Mouse (Mus musculus) layer of hippocampus, adult 18-20 months (tissue): ENCODE data around the gene Olfr961. TPM values are rescaled to one million over a fixed set of nuclear protein-coding genes. Genes with fewer than 3 reads are reported as not detected.

Experiments used
- DNase-seq, 2 experiments: peaks; one replicate each; pipeline ENCODE4 v3.0.0; 2022; ENCODE audit warnings: low spot score in 2 of 2
- long read RNA-seq: library from polyadenylated mRNA; stranded (forward); transcript quantifications from one replicate; pipeline ENCODE4 v2.0.0, GENCODE M21; 2021
- total RNA-seq, 2 experiments: library from RNA; stranded (reverse); gene quantifications; 2 replicates each; pipeline ENCODE4 v1.2.3; 2021

The Olfr961 gene
- not detected for total RNA-seq
- long read RNA-seq = 0 reads

- no peak for DNase-seq
Observed at GRCm38 (mm10) chr9:39644785-39645184, at the start of gene Olfr961. Gene Olfr961, plus strand, starts transcription at chr9:39645085.

GRCm38 (mm10) chr9:39602536-39603332 is 42.2 kb upstream of the Olfr961 start:
- peak; percentile 22 to 59 for DNase-seq

GRCm38 (mm10) chr9:39603333-39603845 is 41.5 kb upstream of the Olfr961 start:
- peak in 1 of 2 experiments; percentile 2 for DNase-seq

- DNase-seq = peak; percentile 5 to 11
Observed at GRCm38 (mm10) chr9:39603999-39604453, 40.9 kb upstream of the Olfr961 start, which contains the start of gene AW551984. Gene AW551984, minus strand, starts transcription at chr9:39604403.

GRCm38 (mm10) chr9:39608497-39608896 is 36.4 kb upstream of the Olfr961 start:
- DNase-seq = no peak

- DNase-seq = no peak
Observed at GRCm38 (mm10) chr9:39610355-39610754, 34.5 kb upstream of the Olfr961 start, which contains the start of gene Olfr148. Gene Olfr148, plus strand, starts transcription at chr9:39610655.

- DNase-seq = peak; percentile 16 to 72
Observed at GRCm38 (mm10) chr9:39611953-39612352, 32.9 kb upstream of the Olfr961 start.

- no peak for DNase-seq
Observed at GRCm38 (mm10) chr9:39621073-39621472, 23.8 kb upstream of the Olfr961 start, which contains the start of gene Olfr960. Gene Olfr960, plus strand, starts transcription at chr9:39621373.

- DNase-seq = no peak
Observed at GRCm38 (mm10) chr9:39623783-39624182, 21.1 kb upstream of the Olfr961 start.

GRCm38 (mm10) chr9:39624711-39625110 is 20.2 kb upstream of the Olfr961 start:
- no peak for DNase-seq

GRCm38 (mm10) chr9:39629069-39629468 is 15.8 kb upstream of the Olfr961 start:
- DNase-seq = no peak

- DNase-seq = peak; percentile 48 to 76
Observed at GRCm38 (mm10) chr9:39633913-39634594, 10.8 kb upstream of the Olfr961 start.

GRCm38 (mm10) chr9:39647382-39647781 is 2.5 kb downstream of the Olfr961 start:
- no peak for DNase-seq

GRCm38 (mm10) chr9:39654756-39655396 is 10.0 kb downstream of the Olfr961 start:
- peak; percentile 17 to 49 for DNase-seq

- DNase-seq = no peak
Observed at GRCm38 (mm10) chr9:39666905-39667304, 22.0 kb downstream of the Olfr961 start, which contains the start of gene Olfr963. Gene Olfr963, plus strand, starts transcription at chr9:39667205.

- DNase-seq = no peak
Observed at GRCm38 (mm10) chr9:39669723-39670122, 24.8 kb downstream of the Olfr961 start.

GRCm38 (mm10) chr9:39674820-39675219 is 29.9 kb downstream of the Olfr961 start:
- no peak for DNase-seq

GRCm38 (mm10) chr9:39678557-39678956 is 33.7 kb downstream of the Olfr961 start:
- no peak for DNase-seq

GRCm38 (mm10) chr9:39679280-39679679 is 34.4 kb downstream of the Olfr961 start:
- DNase-seq = peak in 1 of 2 experiments; percentile 26
